Mouse (Mus musculus): ENCODE data around the gene Vdac1. TPM values are rescaled to one million over a fixed set of nuclear protein-coding genes. Genes with fewer than 3 reads are reported as not detected.

Gene Vdac1
- polyA plus RNA-seq, 1 experiment from 2014 or later, result 427 TPM

DNA sequence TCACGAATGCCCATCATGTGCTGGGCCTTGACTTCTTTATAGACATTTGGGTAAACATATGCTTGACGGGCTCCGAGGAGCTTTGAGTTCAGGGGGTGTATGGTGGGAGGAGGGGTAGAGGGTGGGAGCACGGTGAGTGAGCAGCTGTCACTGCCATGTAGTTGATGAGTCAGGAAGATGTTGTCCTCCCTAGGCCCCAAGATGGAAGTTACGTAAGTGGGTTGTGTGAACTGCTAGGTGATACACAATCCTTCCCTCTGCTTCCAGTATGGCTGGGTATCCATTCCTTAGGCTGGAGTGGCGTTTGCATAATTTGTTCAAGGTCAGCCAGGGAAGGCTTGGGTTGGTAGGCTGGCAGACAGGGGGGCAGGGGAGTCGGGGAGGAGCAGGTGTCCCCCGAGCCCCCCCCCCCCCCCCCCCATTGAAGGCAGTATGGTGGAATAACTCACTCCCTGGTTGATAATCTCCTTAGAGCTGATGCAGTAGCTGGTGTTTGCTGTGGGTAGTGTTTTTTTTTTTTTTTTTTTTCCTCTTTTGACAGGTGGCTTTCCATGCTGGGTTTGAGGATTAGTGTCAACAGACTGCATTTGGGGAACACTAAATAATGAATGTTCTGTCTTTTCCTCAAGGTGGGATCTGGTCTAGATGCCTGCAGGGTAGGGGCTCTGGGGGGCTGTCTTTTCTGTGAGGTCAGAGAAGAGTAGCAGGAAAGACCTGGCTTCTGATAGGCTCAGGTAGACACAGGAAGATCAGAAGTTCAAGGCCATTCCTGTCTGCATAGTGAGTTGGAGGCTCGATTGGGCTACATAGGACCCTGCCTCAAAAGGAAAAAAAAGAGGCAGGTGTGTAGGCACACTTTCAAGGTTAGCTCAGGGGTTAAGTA, 8.8 kb downstream of the Vdac1 start:
- Histone ChIP-seq H3K9ac (replicated peaks; ENCODE audit: low read length) (no peak overlapping the region), H3K4me2 (replicated peaks; ENCODE audit: low read depth, low read length) (no peak overlapping the region), H3K4me1 (ENCODE audit: insufficient read depth, low read length) (peaks cover 27% of the 10 kb centered on the region), H3K27ac (ENCODE audit: low read length) (no peak overlapping the region), H3K9me3 (ENCODE audit: low read length) (no peaks in the 10 kb centered on the region), H3K4me3 (ENCODE audit: low read length) (no peak overlapping the region), H3K27me3 (ENCODE audit: insufficient read depth, low read length) (no peaks in the 10 kb centered on the region), H3K36me3 (ENCODE audit: insufficient read depth, low read length) (peaks cover 2% of the 10 kb centered on the region)
- ATAC-seq (ENCODE audit: low FRiP score, low TSS enrichment), result no peak
- 83% methylated on average over 9 of the region's 9 CpGs for WGBS

- H3K27me3 ChIP-seq (ENCODE audit: insufficient read depth, low read length), result no peaks in the 10 kb centered on the region
- peaks cover 8% of the 10 kb centered on the region for H3K36me3 ChIP-seq (ENCODE audit: insufficient read depth, low read length)
- no peak overlapping the region; the same call in 1 of the 2 replicates for H3K27ac ChIP-seq (ENCODE audit: low read length)
These were observed 9.4 kb downstream of the Vdac1 start for GRCm38 (mm10) chr11:52370135-52370452.

GRCm38 (mm10) chr11:52370538-52370937, 9.9 kb downstream of the Vdac1 start:
- 25% methylated on average over 2 of the region's 2 CpGs for WGBS
- Histone ChIP-seq H3K4me1 (ENCODE audit: insufficient read depth, low read length) (peaks cover 19% of the 10 kb centered on the region), H3K9me3 (ENCODE audit: low read length) (no peaks in the 10 kb centered on the region), H3K4me2 (replicated peaks; ENCODE audit: low read depth, low read length) (no peak overlapping the region), H3K27me3 (ENCODE audit: insufficient read depth, low read length) (no peaks in the 10 kb centered on the region), H3K9ac (replicated peaks; ENCODE audit: low read length) (no peak overlapping the region), H3K36me3 (ENCODE audit: insufficient read depth, low read length) (peaks cover 13% of the 10 kb centered on the region), H3K4me3 (ENCODE audit: low read length) (no peak overlapping the region), H3K27ac (ENCODE audit: low read length) (no peak overlapping the region; the same call in 1 of the 2 replicates)
- peak; percentile 67; the same call in 1 of the 2 replicates for ATAC-seq (ENCODE audit: low FRiP score, low TSS enrichment)

More at GRCm38 (mm10) chr11:52370135-52370452, 9.4 kb downstream of the Vdac1 start:
- no peak for ATAC-seq (ENCODE audit: low FRiP score, low TSS enrichment)
- H3K9me3 ChIP-seq (ENCODE audit: low read length), result no peaks in the 10 kb centered on the region
- no peak overlapping the region for H3K4me2 ChIP-seq (replicated peaks; ENCODE audit: low read depth, low read length)
- H3K4me3 ChIP-seq (ENCODE audit: low read length), result no peak overlapping the region
- no peak overlapping the region for H3K9ac ChIP-seq (replicated peaks; ENCODE audit: low read length)
- peaks cover 21% of the 10 kb centered on the region for H3K4me1 ChIP-seq (ENCODE audit: insufficient read depth, low read length)
- 93% methylated on average over 2 of the region's 2 CpGs for WGBS

GRCm38 (mm10) chr11:52373841-52374240, 13.2 kb downstream of the Vdac1 start:
- Histone ChIP-seq H3K4me1 (ENCODE audit: insufficient read depth, low read length) (peaks cover 13% of the 10 kb centered on the region), H3K9ac (replicated peaks; ENCODE audit: low read length) (no peak overlapping the region), H3K36me3 (ENCODE audit: insufficient read depth, low read length) (peaks cover 36% of the 10 kb centered on the region), H3K4me3 (ENCODE audit: low read length) (no peak overlapping the region), H3K9me3 (ENCODE audit: low read length) (no peaks in the 10 kb centered on the region), H3K27ac (ENCODE audit: low read length) (no peak overlapping the region), H3K27me3 (ENCODE audit: insufficient read depth, low read length) (no peaks in the 10 kb centered on the region), H3K4me2 (replicated peaks; ENCODE audit: low read depth, low read length) (no peak overlapping the region)
- no peak for ATAC-seq (ENCODE audit: low FRiP score, low TSS enrichment)
- WGBS, result 85% methylated on average over 7 of the region's 7 CpGs

DNA sequence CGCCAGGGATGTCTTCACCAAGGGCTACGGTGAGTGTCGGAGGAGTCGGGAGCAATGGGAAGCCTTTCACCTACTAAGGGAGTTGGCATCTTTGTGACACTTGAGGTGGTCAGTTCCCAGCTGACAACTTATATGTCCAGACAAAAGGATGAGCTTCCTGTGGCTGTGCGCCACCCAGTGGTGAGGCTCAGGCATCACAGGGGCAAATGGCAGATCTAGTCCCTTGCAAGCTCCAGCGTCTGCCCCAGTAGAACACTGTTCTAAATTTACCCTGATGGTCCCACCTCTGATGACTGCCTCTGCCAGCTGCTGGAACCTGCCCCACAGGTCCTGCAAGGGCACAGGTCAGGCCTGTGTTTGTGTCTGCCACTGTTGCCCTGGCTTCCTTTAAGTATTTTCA, 13.7 kb downstream of the Vdac1 start:
- no peak overlapping the region for H3K9ac ChIP-seq (replicated peaks; ENCODE audit: low read length)
- peaks cover 10% of the 10 kb centered on the region for H3K4me1 ChIP-seq (ENCODE audit: insufficient read depth, low read length)
- ATAC-seq (ENCODE audit: low FRiP score, low TSS enrichment), result no peak
- no peak overlapping the region for H3K4me2 ChIP-seq (replicated peaks; ENCODE audit: low read depth, low read length)
- H3K9me3 ChIP-seq (ENCODE audit: low read length), result no peaks in the 10 kb centered on the region
- WGBS, result 49% methylated on average over 6 of the region's 6 CpGs
- H3K27me3 ChIP-seq (ENCODE audit: insufficient read depth, low read length), result no peaks in the 10 kb centered on the region
- peaks cover 39% of the 10 kb centered on the region for H3K36me3 ChIP-seq (ENCODE audit: insufficient read depth, low read length)
- no peak overlapping the region for H3K27ac ChIP-seq (ENCODE audit: low read length)
- no peak overlapping the region for H3K4me3 ChIP-seq (ENCODE audit: low read length)

GRCm38 (mm10) chr11:52377579-52377978, 16.9 kb downstream of the Vdac1 start:
- H3K27ac ChIP-seq (ENCODE audit: low read length), result no peak overlapping the region
- no peak overlapping the region for H3K4me2 ChIP-seq (replicated peaks; ENCODE audit: low read depth, low read length)
- H3K4me3 ChIP-seq (ENCODE audit: low read length), result no peak overlapping the region
- H3K9ac ChIP-seq (replicated peaks; ENCODE audit: low read length), result no peak overlapping the region
- H3K27me3 ChIP-seq (ENCODE audit: insufficient read depth, low read length), result no peaks in the 10 kb centered on the region
- ATAC-seq (ENCODE audit: low FRiP score, low TSS enrichment), result no peak
- H3K4me1 ChIP-seq (ENCODE audit: insufficient read depth, low read length), result no peaks in the 10 kb centered on the region
- 96% methylated on average over 4 of the region's 4 CpGs for WGBS
- no peaks in the 10 kb centered on the region for H3K9me3 ChIP-seq (ENCODE audit: low read length)
- peaks cover 47% of the 10 kb centered on the region for H3K36me3 ChIP-seq (ENCODE audit: insufficient read depth, low read length)

DNA sequence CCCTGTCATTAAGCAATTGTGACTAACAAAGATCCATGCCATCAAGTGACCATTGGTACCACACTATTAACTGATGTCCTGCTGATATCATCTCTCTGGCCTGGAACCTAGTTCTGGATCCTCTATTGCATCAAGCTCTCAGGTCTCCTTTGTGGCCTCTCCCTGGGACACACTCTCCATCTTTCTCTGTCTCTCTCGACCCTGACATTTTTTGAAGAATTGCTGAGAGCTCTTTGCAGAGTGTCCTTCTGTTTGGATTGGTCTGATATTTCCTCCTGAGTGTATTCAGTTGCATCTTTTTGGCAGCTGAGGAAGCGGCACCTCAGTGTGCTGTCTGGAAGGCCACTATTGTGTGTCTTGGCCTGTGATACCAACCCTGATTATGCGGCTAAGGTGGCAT, 18.6 kb downstream of the Vdac1 start:
- no peak overlapping the region for H3K27ac ChIP-seq (ENCODE audit: low read length)
- no peaks in the 10 kb centered on the region for H3K27me3 ChIP-seq (ENCODE audit: insufficient read depth, low read length)
- H3K4me1 ChIP-seq (ENCODE audit: insufficient read depth, low read length), result no peaks in the 10 kb centered on the region
- no peak overlapping the region for H3K9ac ChIP-seq (replicated peaks; ENCODE audit: low read length)
- no peak overlapping the region for H3K4me3 ChIP-seq (ENCODE audit: low read length)
- no peak overlapping the region for H3K4me2 ChIP-seq (replicated peaks; ENCODE audit: low read depth, low read length)
- H3K9me3 ChIP-seq (ENCODE audit: low read length), result no peaks in the 10 kb centered on the region
- WGBS, result 78% methylated on average over 3 of the region's 3 CpGs
- ATAC-seq (ENCODE audit: low FRiP score, low TSS enrichment), result no peak
- peaks cover 58% of the 10 kb centered on the region for H3K36me3 ChIP-seq (ENCODE audit: insufficient read depth, low read length)

DNA sequence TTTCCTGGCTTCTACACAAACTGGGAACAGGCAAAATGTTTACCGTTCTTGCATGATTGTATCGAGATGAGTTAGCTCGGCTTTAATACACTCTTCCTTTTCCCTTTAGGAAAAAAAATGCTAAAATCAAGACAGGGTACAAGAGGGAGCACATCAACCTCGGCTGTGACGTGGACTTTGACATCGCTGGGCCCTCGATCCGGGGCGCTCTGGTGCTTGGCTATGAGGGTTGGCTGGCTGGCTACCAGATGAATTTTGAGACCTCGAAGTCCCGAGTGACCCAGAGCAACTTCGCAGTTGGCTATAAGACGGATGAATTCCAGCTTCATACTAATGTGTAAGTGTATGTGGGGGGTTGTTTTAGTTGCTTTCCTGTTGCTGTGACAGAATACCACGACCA, 23.1 kb downstream of the Vdac1 start:
- Histone ChIP-seq H3K9me3 (ENCODE audit: low read length) (no peaks in the 10 kb centered on the region), H3K4me3 (ENCODE audit: low read length) (no peak overlapping the region), H3K27me3 (ENCODE audit: insufficient read depth, low read length) (no peaks in the 10 kb centered on the region), H3K4me2 (replicated peaks; ENCODE audit: low read depth, low read length) (no peak overlapping the region), H3K27ac (ENCODE audit: low read length) (no peak overlapping the region), H3K36me3 (ENCODE audit: insufficient read depth, low read length) (peaks cover 64% of the 10 kb centered on the region), H3K9ac (replicated peaks; ENCODE audit: low read length) (no peak overlapping the region), H3K4me1 (ENCODE audit: insufficient read depth, low read length) (no peaks in the 10 kb centered on the region)
- no peak for ATAC-seq (ENCODE audit: low FRiP score, low TSS enrichment)
- 92% methylated on average over 14 of the region's 14 CpGs for WGBS

GRCm38 (mm10) chr11:52384667-52385066, 24.0 kb downstream of the Vdac1 start:
- H3K9me3 ChIP-seq (ENCODE audit: low read length), result no peaks in the 10 kb centered on the region
- no peak overlapping the region for H3K4me2 ChIP-seq (replicated peaks; ENCODE audit: low read depth, low read length)
- H3K27me3 ChIP-seq (ENCODE audit: insufficient read depth, low read length), result no peaks in the 10 kb centered on the region
- no peak for ATAC-seq (ENCODE audit: low FRiP score, low TSS enrichment)
- no peak overlapping the region for H3K9ac ChIP-seq (replicated peaks; ENCODE audit: low read length)
- H3K4me3 ChIP-seq (ENCODE audit: low read length), result no peak overlapping the region
- H3K36me3 ChIP-seq (ENCODE audit: insufficient read depth, low read length), result peaks cover 65% of the 10 kb centered on the region
- 56% methylated on average over 3 of the region's 3 CpGs for WGBS
- no peak overlapping the region for H3K27ac ChIP-seq (ENCODE audit: low read length)
- no peaks in the 10 kb centered on the region for H3K4me1 ChIP-seq (ENCODE audit: insufficient read depth, low read length)

- no peak overlapping the region for H3K27ac ChIP-seq (ENCODE audit: low read length)
- H3K4me3 ChIP-seq (ENCODE audit: low read length), result no peak overlapping the region
- no peak overlapping the region for H3K9ac ChIP-seq (replicated peaks; ENCODE audit: low read length)
- H3K36me3 ChIP-seq (ENCODE audit: insufficient read depth, low read length), result peaks cover 66% of the 10 kb centered on the region
- H3K4me2 ChIP-seq (replicated peaks; ENCODE audit: low read depth, low read length), result no peak overlapping the region
- no peak for ATAC-seq (ENCODE audit: low FRiP score, low TSS enrichment)
- 93% methylated on average over 3 of the region's 3 CpGs for WGBS
- no peaks in the 10 kb centered on the region for H3K9me3 ChIP-seq (ENCODE audit: low read length)
- no peaks in the 10 kb centered on the region for H3K27me3 ChIP-seq (ENCODE audit: insufficient read depth, low read length)
- H3K4me1 ChIP-seq (ENCODE audit: insufficient read depth, low read length), result no peaks in the 10 kb centered on the region
These were observed 26.2 kb downstream of the Vdac1 start for GRCm38 (mm10) chr11:52386892-52387291.

Measured in kidney, embryonic 16.5 days (tissue).